Mouse (Mus musculus) monocyte, adult 2 months (primary cell): ENCODE results near the gene Vmn1r210.
"Not testable (repeated sequence)": the region's sequence is repeated elsewhere in the genome, so short reads cannot be mapped to it uniquely, and the experiment has no call there.

Source experiments
- DNase-seq, 2 experiments: peaks; one replicate each; pipeline ENCODE4 v3.0.0; 2022; ENCODE audit warnings: low spot score in 2 of 2, low read depth in 1 of 2

Vmn1r210 gene

DNA sequence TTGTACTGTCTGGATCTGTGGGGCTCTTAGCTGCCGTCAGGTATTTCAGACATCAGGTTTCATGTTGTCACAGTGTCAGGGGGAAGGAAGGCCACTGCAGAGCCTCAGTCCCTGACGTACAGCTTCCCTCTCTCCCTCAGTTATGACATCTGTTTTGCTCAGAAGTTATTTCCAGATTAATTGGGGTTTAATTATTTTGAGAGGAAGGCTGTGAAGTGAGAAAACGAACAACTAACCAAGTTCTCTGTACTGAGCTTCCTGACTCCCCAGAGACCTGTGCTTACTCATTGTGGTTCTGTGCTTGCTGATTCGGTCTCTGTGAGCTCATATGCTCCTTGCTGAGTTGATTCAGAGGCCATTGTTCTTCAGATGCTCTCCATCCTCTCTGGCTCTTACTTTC is at the start of gene Vmn1r210:
Gene Vmn1r210, minus strand, starts transcription at position 101 of the 400 bp plus-strand sequence.
- no peak for DNase-seq

GRCm38 (mm10) chr13:22879257-22879656 is 48.1 kb upstream of the Vmn1r210 start:
- DNase-seq = no peak

GRCm38 (mm10) chr13:22857461-22857860 is 26.3 kb upstream of the Vmn1r210 start, which contains the start of gene Vmn1r211:
Gene Vmn1r211 (minus strand): TSS chr13:22857561.
- DNase-seq = no peak

DNA sequence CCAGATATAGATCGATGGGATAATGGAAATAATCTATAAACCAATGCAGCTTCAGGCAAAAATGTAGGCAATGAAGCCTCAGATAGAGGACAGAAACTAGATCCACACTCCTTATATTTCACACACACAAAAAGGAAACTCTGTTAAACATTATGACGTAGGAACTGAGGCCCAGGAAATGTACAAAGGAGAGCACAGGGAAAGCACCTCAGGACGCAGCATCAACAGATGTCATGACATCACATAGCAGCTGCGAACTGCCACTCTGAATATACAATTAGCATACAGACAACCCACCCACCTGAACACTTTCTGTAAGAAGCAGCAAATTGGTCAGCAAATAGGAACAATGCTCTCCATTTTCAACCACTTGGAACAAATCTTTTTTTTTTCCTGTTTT is 23.6 kb upstream of the Vmn1r210 start:
- DNase-seq = no peak

- no peak for DNase-seq
Measured at GRCm38 (mm10) chr13:22846798-22847197, 15.7 kb upstream of the Vmn1r210 start.

GRCm38 (mm10) chr13:22844304-22844703 is 13.2 kb upstream of the Vmn1r210 start:
- not testable (repeated sequence) for DNase-seq

GRCm38 (mm10) chr13:22829395-22829794 is 1.8 kb downstream of the Vmn1r210 start:
- not testable (repeated sequence) for DNase-seq

DNA sequence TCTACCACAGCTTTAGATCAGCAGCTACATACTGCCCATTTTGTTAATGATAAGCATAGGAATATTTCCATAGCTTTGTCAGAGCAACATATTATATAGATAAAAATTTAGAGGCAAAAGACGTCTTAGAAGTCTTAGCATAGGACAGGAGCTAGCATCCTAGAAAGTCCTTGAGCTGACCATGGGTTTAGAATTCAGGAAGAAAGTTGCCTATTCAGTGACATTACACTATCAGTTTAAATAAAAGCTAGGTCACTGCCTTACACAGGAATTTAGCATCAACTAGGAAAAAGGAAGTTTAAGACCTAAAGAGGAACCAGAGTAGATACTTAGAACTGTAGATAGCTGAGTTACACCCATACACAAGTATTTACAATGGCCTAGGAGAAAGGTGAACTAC is 9.5 kb downstream of the Vmn1r210 start:
- DNase-seq = not testable (repeated sequence)

GRCm38 (mm10) chr13:22809582-22809981 is 21.6 kb downstream of the Vmn1r210 start, which contains the start of gene Vmn1r209:
Gene Vmn1r209 (minus strand): TSS chr13:22809682.
- not testable (repeated sequence) for DNase-seq

DNA sequence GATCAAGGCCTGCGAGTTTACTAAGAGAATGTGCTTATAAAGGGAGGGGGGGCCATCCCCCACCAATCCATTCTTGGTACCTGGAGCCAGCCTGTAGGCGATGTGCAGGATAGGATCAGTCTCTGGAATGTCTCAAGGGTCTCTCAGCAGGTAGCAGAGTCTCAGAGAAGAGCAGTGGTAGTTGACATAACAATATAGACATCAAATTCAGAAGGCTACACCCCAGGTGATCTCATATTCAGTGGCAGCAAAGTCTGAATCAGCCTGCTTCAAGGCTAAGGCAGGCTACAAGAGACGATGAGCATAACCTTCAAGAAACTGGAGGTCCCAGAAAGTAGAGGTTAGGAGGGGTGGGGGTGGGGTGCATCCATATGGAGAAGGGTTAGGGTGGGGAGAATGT is 43.1 kb downstream of the Vmn1r210 start:
- not testable (repeated sequence) for DNase-seq

GRCm38 (mm10) chr13:22784159-22784558 is 47.0 kb downstream of the Vmn1r210 start:
- not testable (repeated sequence) for DNase-seq

DNA sequence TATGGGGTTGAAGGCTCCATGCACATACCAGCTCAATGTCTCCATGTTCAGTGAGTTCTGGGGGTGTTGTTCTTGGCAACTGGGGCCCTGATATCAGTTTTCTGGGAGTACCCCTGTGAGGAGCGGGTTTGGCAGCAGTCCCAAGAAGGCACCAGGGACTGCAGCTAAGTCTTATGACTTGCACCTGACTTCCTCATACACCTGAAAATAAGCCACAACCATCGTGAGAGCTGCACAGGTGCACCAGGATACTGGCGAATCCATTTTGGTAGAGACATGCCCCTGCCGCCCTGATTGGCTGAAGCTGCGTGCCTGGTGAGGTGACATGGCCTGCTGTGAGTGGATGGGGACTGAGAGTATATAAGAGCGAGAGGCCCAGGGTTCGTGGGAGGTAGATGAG is 53.8 kb downstream of the Vmn1r210 start, which contains the start of gene Vmn1r208:
Gene Vmn1r208, minus strand, starts transcription at position 101 of the 400 bp plus-strand sequence.
- DNase-seq = not testable (repeated sequence)
